Mouse (Mus musculus): ENCODE results near the gene Sycp3.

DNA sequence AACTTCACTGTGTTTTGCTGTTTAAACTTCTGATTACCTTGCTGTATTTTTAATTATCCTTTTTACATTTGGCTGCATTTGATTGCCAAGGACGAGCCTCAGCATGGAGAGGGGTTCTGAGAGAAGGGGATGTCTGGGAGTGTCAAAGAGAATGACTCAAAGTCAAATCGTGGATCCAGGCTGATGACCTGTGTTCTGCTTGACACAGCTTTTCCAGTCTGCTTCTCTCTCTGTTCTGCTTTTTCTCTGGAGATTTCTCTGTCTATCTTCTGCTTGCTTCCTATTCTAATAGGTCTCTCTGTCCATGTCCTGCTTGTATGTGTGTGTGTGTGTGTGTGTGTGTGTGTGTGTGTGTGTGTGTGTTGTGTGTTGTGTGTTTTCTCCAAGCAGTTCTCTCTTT lies 49.6 kb upstream of the Sycp3 start:
- TF ChIP-seq POLR2A (IDR thresholded peaks at IDR 0.05; ENCODE audit: control insufficient read depth, extremely low read depth, insufficient read depth, low read length, poor library complexity) = no peak
- no peak for TF ChIP-seq CTCF (IDR thresholded peaks at IDR 0.05; ENCODE audit: borderline replicate concordance, control insufficient read depth, extremely low read depth, insufficient read depth, low read length, poor library complexity)
